Mouse (Mus musculus) liver, embryonic 14.5 days (tissue): ENCODE measurements at regions not wholly inside any gene's neighbourhood (a gene's known extent, or its start where the extent isn't known, plus 50 kb on each side); places are given as distances from the start of the nearest gene placed in this dataset.

Source experiments
- ATAC-seq: fragments of 200-750 bp; cut with Nextera tagmentation; 2 replicates; pipeline ENCODE4 v1.8.0; 2017; ENCODE audit warnings: moderate number of reproducible peaks, mild to moderate bottlenecking, moderate library complexity; ENCODE audit not compliant: insufficient read depth
- DNase-seq, 3 experiments: peaks; one replicate each; pipeline ENCODE4 v3.0.0-alpha.2; 2012 to 2013; ENCODE audit warnings: low read depth in 3 of 3, low spot score in 3 of 3
- H3K27ac ChIP-seq: fragments of 300-500 bp; sonication (generic); 2 replicates; pipeline ENCODE4 v1.5.1; 2014; ENCODE audit warnings: moderate library complexity, mild to moderate bottlenecking, control low read depth, inconsistent platforms
- H3K27me3 ChIP-seq: fragments of 300-500 bp; sonication (generic); 2 replicates; pipeline ENCODE4 v1.6.1; 2014; ENCODE audit warnings: mild to moderate bottlenecking, low read length, moderate library complexity; ENCODE audit not compliant: control insufficient read depth, insufficient read depth
- H3K36me3 ChIP-seq: fragments of 300-500 bp; sonication (generic); replicated peaks from 2 replicates; pipeline ENCODE4 v1.6.1; 2014; ENCODE audit warnings: low read depth; ENCODE audit not compliant: control insufficient read depth, insufficient read depth
- H3K4me1 ChIP-seq, 2 experiments: fragments of 200-500 bp in 1 of 2; fragments of 300-500 bp in 1 of 2; sonication (generic) in 1 of 2; replicated peaks; 2 replicates each; pipeline ENCODE4 v1.6.1; 2012 to 2014; ENCODE audit warnings: antibody characterized with exemption in 1 of 2, inconsistent platforms in 1 of 2, low read length in 1 of 2; ENCODE audit not compliant: control insufficient read depth in 2 of 2, insufficient read depth in 2 of 2
- H3K4me2 ChIP-seq: fragments of 300-500 bp; sonication (generic); 2 replicates; pipeline ENCODE4 v1.6.1; 2014; ENCODE audit warnings: low read depth, mild to moderate bottlenecking, control low read depth, moderate library complexity
- H3K4me3 ChIP-seq, 2 experiments: fragments of 200-500 bp in 1 of 2; fragments of 300-500 bp in 1 of 2; sonication (generic) in 1 of 2; 2 replicates each; pipeline ENCODE4 v1.5.1; 2012 to 2014; ENCODE audit warnings: low read depth in 2 of 2, low read length in 2 of 2, mild to moderate bottlenecking in 2 of 2, control low read depth in 1 of 2, inconsistent platforms in 1 of 2, moderate library complexity in 1 of 2; ENCODE audit not compliant: insufficient read depth in 1 of 2
- H3K9ac ChIP-seq: fragments of 300-500 bp; sonication (generic); replicated peaks from 2 replicates; pipeline ENCODE4 v1.6.1; 2014; ENCODE audit warnings: mild to moderate bottlenecking, control low read depth, moderate library complexity
- H3K9me3 ChIP-seq: fragments of 300-500 bp; sonication (generic); 2 replicates; pipeline ENCODE4 v1.6.1; 2016; ENCODE audit warnings: low read length, mixed read lengths; ENCODE audit not compliant: control insufficient read depth
- CTCF ChIP-seq: IDR thresholded peaks from 2 replicates; pipeline ENCODE4 v1.5.1; 2016; ENCODE audit warnings: antibody characterized with exemption, low read depth, control low read depth
- EP300 ChIP-seq: IDR thresholded peaks from 2 replicates; pipeline ENCODE4 v1.6.1; 2016; ENCODE audit warnings: antibody characterized with exemption, low read depth
- WGBS: fragments of 180-500 bp; shearing (Covaris S2); extraction: QIAGEN DNeasy Blood & Tissue Kit; methylation state at CpG from one replicate; pipeline ENCODE4 v1.1.7; 2014; ENCODE audit not compliant: insufficient replicate concordance; 5-methylcytosine and 5-hydroxymethylcytosine counted together

GRCm38 (mm10) chr3:3388056-3388770 lies 2362.4 kb upstream of the Gm8797 start:
- no peak overlapping the region for H3K4me3 ChIP-seq
- H3K4me1 ChIP-seq, result no peaks in the 10 kb centered on the region
- no peak overlapping the region for H3K27ac ChIP-seq
- H3K9ac ChIP-seq, result no peak overlapping the region
- ATAC-seq, result no peak
- no peaks in the 10 kb centered on the region for H3K36me3 ChIP-seq
- H3K9me3 ChIP-seq, result no peaks in the 10 kb centered on the region
- H3K4me2 ChIP-seq, result no peak overlapping the region
- H3K27me3 ChIP-seq, result no peaks in the 10 kb centered on the region
- TF ChIP-seq EP300 (no peak), CTCF (no peak)
- no peak for DNase-seq
- WGBS, result 44% methylated on average over 3 of the region's 3 CpGs
